Mouse (Mus musculus): ENCODE results near the gene Folr2. TPM values are rescaled to one million over a fixed set of nuclear protein-coding genes. Genes with fewer than 3 reads are reported as not detected.

Folr2 gene
- total RNA-seq, 1 experiment: 4.3 TPM

GRCm38 (mm10) chr7:101851689-101852088, 5.3 kb downstream of the Folr2 start:
- Histone ChIP-seq H3K36me3 (ENCODE audit: control insufficient read depth, insufficient read depth, low read length, poor library complexity, severe bottlenecking) (peaks cover 12% of the 10 kb centered on the region), H3K9me3 (ENCODE audit: control insufficient read depth, insufficient read depth, low read depth, low read length) (no peaks in the 10 kb centered on the region), H3K4me1 (ENCODE audit: control insufficient read depth in 2 of 2, insufficient read depth in 2 of 2, low read length in 2 of 2, poor library complexity in 1 of 2) (peaks cover 0 to 2% of the 10 kb centered on the region in 2 experiments; a peak in 1 of 4 replicates), H3K9ac (ENCODE audit: insufficient read depth, low read depth, low read length, poor library complexity, severe bottlenecking) (no peak overlapping the region), H3K4me3 (ENCODE audit: insufficient read depth in 1 of 2, low read depth in 1 of 2, low read length in 2 of 2, poor library complexity in 1 of 2, severe bottlenecking in 1 of 2) (no peak overlapping the region), H3K27ac (ENCODE audit: insufficient read depth, low read depth, low read length, poor library complexity, severe bottlenecking) (no peak overlapping the region)
- in situ Hi-C loops (cut with MboI; ENCODE audit: low sequenced_read_pairs in 2 of 2, unreplicated experiment in 2 of 2): no loop called here
- no peak for DNase-seq (ENCODE audit: low read depth, low spot score)
- no peak for TF ChIP-seq ZNF384 (IDR thresholded peaks at IDR 0.05; ENCODE audit: low read depth, low read length)
- no peak for TF ChIP-seq ZC3H11A (IDR thresholded peaks at IDR 0.05; ENCODE audit: borderline replicate concordance, low read depth, low read length)
- no peak for TF ChIP-seq HCFC1 (IDR thresholded peaks at IDR 0.05; ENCODE audit: borderline replicate concordance, insufficient read depth, low read length)

GRCm38 (mm10) chr7:101847934-101848333, 9.1 kb downstream of the Folr2 start:
- Histone ChIP-seq H3K9me3 (ENCODE audit: control insufficient read depth, insufficient read depth, low read depth, low read length) (no peaks in the 10 kb centered on the region), H3K4me3 (ENCODE audit: insufficient read depth in 1 of 2, low read depth in 1 of 2, low read length in 2 of 2, poor library complexity in 1 of 2, severe bottlenecking in 1 of 2) (no peak overlapping the region), H3K36me3 (ENCODE audit: control insufficient read depth, insufficient read depth, low read length, poor library complexity, severe bottlenecking) (no peaks in the 10 kb centered on the region; the same call in 1 of the 2 replicates), H3K9ac (ENCODE audit: insufficient read depth, low read depth, low read length, poor library complexity, severe bottlenecking) (no peak overlapping the region), H3K4me1 (ENCODE audit: control insufficient read depth in 2 of 2, insufficient read depth in 2 of 2, low read length in 2 of 2, poor library complexity in 1 of 2) (peaks cover 0 to 6% of the 10 kb centered on the region in 2 experiments; a peak in 2 of 4 replicates), H3K27ac (ENCODE audit: insufficient read depth, low read depth, low read length, poor library complexity, severe bottlenecking) (no peak overlapping the region)
- TF ChIP-seq ZC3H11A (IDR thresholded peaks at IDR 0.05; ENCODE audit: borderline replicate concordance, low read depth, low read length) (no peak), MAFK (IDR thresholded peaks at IDR 0.05; ENCODE audit: insufficient read depth, low read depth, low read length) (no peak), ZNF384 (IDR thresholded peaks at IDR 0.05; ENCODE audit: low read depth, low read length) (no peak), HCFC1 (IDR thresholded peaks at IDR 0.05; ENCODE audit: borderline replicate concordance, insufficient read depth, low read length) (no peak), CHD2 (IDR thresholded peaks at IDR 0.05; ENCODE audit: low read depth, low read length) (no peak)
- in situ Hi-C loops (cut with MboI; ENCODE audit: low sequenced_read_pairs in 2 of 2, unreplicated experiment in 2 of 2): no loop called here
- DNase-seq (ENCODE audit: low read depth, low spot score): no peak

DNA sequence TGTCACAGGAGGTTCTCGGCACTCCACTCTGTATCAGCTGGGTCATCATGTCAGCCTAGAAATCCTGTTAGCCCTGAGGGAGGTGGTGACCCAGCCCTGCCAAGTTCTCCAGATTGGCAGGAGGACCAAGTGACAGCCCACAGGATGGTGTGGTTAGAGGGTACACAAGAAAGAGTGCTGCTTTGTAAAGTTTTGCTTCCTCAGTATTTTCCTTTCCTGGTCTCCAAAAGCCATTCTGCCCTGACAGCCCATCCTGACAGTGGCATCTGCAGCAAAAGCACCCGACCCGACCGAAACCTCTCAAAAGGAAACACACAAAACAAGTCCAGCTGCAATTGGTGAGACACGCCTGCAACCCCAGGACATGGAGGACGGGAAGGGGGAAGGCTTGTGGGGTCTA, 12.8 kb downstream of the Folr2 start:
- H3K9me3 ChIP-seq (ENCODE audit: control insufficient read depth, insufficient read depth, low read depth, low read length): no peaks in the 10 kb centered on the region
- in situ Hi-C loops (cut with MboI; ENCODE audit: low sequenced_read_pairs in 2 of 2, unreplicated experiment in 2 of 2): no loop called here
- no peak for DNase-seq (ENCODE audit: low read depth, low spot score)
- TF ChIP-seq CHD2 (IDR thresholded peaks at IDR 0.05; ENCODE audit: low read depth, low read length) (no peak), ZNF384 (IDR thresholded peaks at IDR 0.05; ENCODE audit: low read depth, low read length) (no peak), ZC3H11A (IDR thresholded peaks at IDR 0.05; ENCODE audit: borderline replicate concordance, low read depth, low read length) (no peak), MAFK (IDR thresholded peaks at IDR 0.05; ENCODE audit: insufficient read depth, low read depth, low read length) (no peak), HCFC1 (IDR thresholded peaks at IDR 0.05; ENCODE audit: borderline replicate concordance, insufficient read depth, low read length) (no peak)
- no peak overlapping the region for H3K9ac ChIP-seq (ENCODE audit: insufficient read depth, low read depth, low read length, poor library complexity, severe bottlenecking)
- H3K36me3 ChIP-seq (ENCODE audit: control insufficient read depth, insufficient read depth, low read length, poor library complexity, severe bottlenecking): no peaks in the 10 kb centered on the region
- peaks cover 6 to 13% of the 10 kb centered on the region in 2 experiments; a peak in 3 of 4 replicates for H3K4me1 ChIP-seq (ENCODE audit: control insufficient read depth in 2 of 2, insufficient read depth in 2 of 2, low read length in 2 of 2, poor library complexity in 1 of 2)
- no peak overlapping the region for H3K27ac ChIP-seq (ENCODE audit: insufficient read depth, low read depth, low read length, poor library complexity, severe bottlenecking)
- H3K4me3 ChIP-seq (ENCODE audit: insufficient read depth in 1 of 2, low read depth in 1 of 2, low read length in 2 of 2, poor library complexity in 1 of 2, severe bottlenecking in 1 of 2): no peak overlapping the region

DNA sequence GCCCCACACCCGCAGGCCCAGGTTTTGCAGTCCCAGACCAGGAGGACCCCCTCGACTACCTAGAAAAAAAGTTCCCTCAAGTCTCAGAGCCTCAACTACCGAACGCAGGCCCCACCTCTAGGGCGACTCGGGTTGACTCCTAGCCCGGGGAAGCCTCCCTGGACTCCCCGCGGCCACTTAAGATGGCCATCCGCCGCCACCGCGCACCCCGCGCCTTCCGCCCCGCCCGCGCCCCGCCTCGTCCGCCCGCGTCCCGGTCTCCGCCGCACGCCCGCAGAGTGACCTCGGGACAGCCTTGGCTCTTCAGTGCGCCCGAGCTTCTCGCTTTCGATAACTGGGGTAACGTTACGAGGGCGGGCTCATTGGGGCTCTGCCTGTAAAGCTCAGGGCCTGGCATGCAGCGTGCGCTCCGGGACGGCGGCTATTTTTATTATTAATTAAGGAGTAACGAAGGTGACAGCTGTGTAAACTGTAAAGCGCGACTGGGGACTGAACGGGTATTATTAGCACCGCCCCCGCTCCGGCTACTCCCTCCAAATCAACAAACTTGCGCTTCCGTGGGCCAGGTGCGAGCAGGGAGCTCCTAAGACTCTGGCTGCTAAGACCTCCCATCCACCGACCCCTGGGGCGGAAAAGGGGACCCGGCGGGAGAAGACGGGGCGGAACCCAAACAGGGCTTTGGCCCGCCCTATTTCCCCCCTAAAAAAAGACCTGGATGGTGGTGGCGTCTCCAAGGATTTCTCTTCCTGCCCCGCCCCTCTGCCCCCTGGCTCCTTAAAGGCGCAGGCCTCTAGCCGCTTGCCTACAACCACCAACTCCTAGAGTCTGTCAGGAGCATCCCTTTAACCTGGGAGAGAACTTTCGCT, 19.2 kb downstream of the Folr2 start, which contains the start of gene Inppl1:
Inppl1 (minus strand) TSS at position 624 of the 866 bp plus-strand sequence.
- Histone ChIP-seq H3K9ac (ENCODE audit: insufficient read depth, low read depth, low read length, poor library complexity, severe bottlenecking) (peak within 1 kb of the TSS; percentile 84), H3K4me3 (ENCODE audit: insufficient read depth in 1 of 2, low read depth in 1 of 2, low read length in 2 of 2, poor library complexity in 1 of 2, severe bottlenecking in 1 of 2) (peak within 1 kb of the TSS; percentile 84 to 95), H3K27ac (ENCODE audit: insufficient read depth, low read depth, low read length, poor library complexity, severe bottlenecking) (peak within 1 kb of the TSS; percentile 85), H3K36me3 (ENCODE audit: control insufficient read depth, insufficient read depth, low read length, poor library complexity, severe bottlenecking) (peaks cover 11% of the 10 kb centered on the region; the same call in 1 of the 2 replicates), H3K4me1 (ENCODE audit: control insufficient read depth in 2 of 2, insufficient read depth in 2 of 2, low read length in 2 of 2, poor library complexity in 1 of 2) (peaks cover 6 to 26% of the 10 kb centered on the region in 2 experiments; a peak in 3 of 4 replicates), H3K9me3 (ENCODE audit: control insufficient read depth, insufficient read depth, low read depth, low read length) (no peaks in the 10 kb centered on the region)
- in situ Hi-C loops (cut with MboI; ENCODE audit: low sequenced_read_pairs in 2 of 2, unreplicated experiment in 2 of 2): no loop called here
- TF ChIP-seq MAFK (IDR thresholded peaks at IDR 0.05; ENCODE audit: insufficient read depth, low read depth, low read length) (no peak), ZNF384 (IDR thresholded peaks at IDR 0.05; ENCODE audit: low read depth, low read length) (no peak), HCFC1 (IDR thresholded peaks at IDR 0.05; ENCODE audit: borderline replicate concordance, insufficient read depth, low read length) (no peak; the same call in 1 of the 2 replicates), CHD2 (IDR thresholded peaks at IDR 0.05; ENCODE audit: low read depth, low read length) (no peak), ZC3H11A (IDR thresholded peaks at IDR 0.05; ENCODE audit: borderline replicate concordance, low read depth, low read length) (no peak)
- DNase-seq (ENCODE audit: low read depth, low spot score): peak; percentile 96

All from ES-E14 (cell line).